Mouse (Mus musculus) ZHBTc4 (cell line): ENCODE results near the gene Pde10a.

Source experiments
- DNase-seq: peaks from one replicate; pipeline ENCODE4 v3.0.0-alpha.2; 2011; ENCODE audit warnings: low read depth, low spot score

Gene Pde10a

GRCm38 (mm10) chr17:9033511-9033910 is 508.3 kb downstream of the Pde10a start:
- DNase-seq = no peak

DNA sequence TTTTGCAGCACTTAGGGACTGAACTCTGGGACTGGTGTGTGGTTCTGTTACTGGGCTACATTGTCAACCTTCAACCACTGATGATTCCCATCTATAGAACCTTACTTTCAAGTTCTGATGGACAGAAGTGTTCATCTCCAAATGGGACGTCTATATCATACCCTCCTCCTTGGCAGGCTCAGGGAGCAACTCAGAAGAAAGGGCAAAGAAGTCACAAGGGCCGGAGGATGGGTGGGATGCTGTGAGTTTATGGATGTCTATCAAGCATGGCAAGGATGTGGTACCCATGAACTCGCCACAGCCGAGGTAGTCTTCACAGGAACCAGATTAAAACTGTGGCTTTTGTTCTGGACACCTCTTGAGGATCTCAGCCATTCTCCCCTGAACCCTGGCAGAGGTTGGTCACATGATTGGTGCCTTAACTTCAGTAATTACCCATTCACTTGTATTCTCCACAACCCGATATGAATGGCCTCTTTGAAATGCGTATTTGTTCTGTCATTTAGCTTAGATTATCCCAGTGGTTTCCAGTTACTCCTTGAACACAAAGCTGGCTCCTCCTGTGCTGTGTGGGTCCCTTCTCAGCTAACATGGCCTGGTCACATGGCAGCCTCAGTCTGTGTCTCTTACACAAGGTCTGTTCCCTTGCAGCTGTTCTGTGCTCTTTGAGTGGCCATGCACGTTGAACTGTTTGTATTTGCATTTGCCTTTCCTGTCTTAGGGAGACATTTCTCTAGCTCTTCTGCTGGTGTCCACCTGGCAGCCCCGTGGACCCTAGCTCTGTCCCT is 510.6 kb downstream of the Pde10a start:
- peak; percentile 83 for DNase-seq
